Mouse (Mus musculus): ENCODE data around the gene Il9r. TPM values are rescaled to one million over a fixed set of nuclear protein-coding genes. Genes with fewer than 3 reads are reported as not detected.

Il9r gene
- total and polyA plus RNA-seq, 2 experiments from 2014 or later = not detected

DNA sequence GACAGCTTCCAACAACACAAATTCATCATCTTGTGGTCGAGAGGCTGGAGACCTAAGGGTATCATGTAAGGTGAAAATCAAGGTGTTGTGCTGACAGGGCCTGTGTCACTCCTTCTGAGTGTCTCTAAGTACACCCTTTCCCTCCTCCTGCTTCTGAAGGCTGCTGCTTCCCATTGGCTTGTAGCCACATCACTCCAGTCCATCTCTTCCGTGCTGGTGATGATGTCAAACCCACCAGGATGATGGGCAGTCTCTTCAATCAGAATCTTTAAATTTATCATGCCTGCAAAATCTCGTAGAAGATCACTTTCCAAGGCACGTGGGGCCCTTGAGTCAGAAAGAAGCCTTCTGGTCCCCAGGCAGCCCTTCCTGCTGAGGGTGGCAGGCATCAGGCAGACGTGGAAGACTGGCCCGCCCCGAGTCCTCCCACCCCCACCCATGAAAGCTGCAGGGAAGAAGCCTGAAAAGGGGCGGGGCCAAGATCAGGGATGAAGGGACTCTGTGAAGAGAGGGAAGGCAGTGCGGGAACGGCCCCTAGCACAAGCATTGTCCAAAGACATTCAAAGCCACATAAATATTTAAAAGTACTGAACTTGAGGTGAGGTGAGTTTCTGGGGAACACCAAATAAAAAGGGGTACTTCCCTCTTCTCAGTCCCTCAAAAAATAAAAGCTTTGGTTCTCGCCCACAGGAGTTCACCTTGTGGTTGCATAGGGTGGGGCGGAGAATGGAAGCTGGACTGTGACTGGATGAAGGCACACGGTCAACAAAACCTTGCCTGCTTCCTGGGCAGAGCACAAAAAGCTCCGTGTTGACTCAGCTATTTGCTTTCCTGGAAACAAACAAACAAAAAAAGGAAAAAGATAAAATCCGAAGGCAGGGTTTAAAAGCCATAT, 62.1 kb downstream of the Il9r start:
- H3K27ac ChIP-seq (ENCODE audit: low read depth, low read length) = 0 out of 2 replicates have a peak overlapping the region, but pooled peaks have one; percentile 46
- peaks cover 9% of the 10 kb centered on the region; the same call in 1 of the 2 replicates for H3K4me1 ChIP-seq (ENCODE audit: insufficient read depth)
- no peak for TF ChIP-seq CTCF (IDR thresholded peaks at IDR 0.05; ENCODE audit: low read depth)
- H3K36me3 ChIP-seq (ENCODE audit: insufficient read depth) = no peaks in the 10 kb centered on the region
- 26% methylated on average over 15 of the region's 15 CpGs for WGBS
- no peak for DNase-seq
- H3K4me3 ChIP-seq (ENCODE audit: low read depth, low read length) = no peak overlapping the region
- no peak overlapping the region for H3K9ac ChIP-seq
- no peaks in the 10 kb centered on the region for H3K27me3 ChIP-seq (ENCODE audit: insufficient read depth, low read length)
- no peak for ATAC-seq
- no peak overlapping the region for H3K4me2 ChIP-seq (ENCODE audit: low read depth)
- H3K9me3 ChIP-seq (ENCODE audit: low read length) = no peaks in the 10 kb centered on the region

Other genes starting within 250 kb of the Il9r start
- gene 4930524B15Rik, start 234.7 kb downstream of the Il9r start, total RNA-seq (2014; rRNA removed) = 0.54 and 1.3 TPM in 2 replicates
- gene 4930524B15Rik, start 234.7 kb downstream of the Il9r start, polyA plus RNA-seq (2015; fragmentation: Nextera tagmentation; extraction: Ambion mirVana) = 0.25 and 0.41 TPM in 2 replicates
- gene Nsg2, start 199.8 kb downstream of the Il9r start, total RNA-seq (2014; rRNA removed) = 1,434 and 1,519 TPM in 2 replicates
- gene Nsg2, start 199.8 kb downstream of the Il9r start, polyA plus RNA-seq (2015; fragmentation: Nextera tagmentation; extraction: Ambion mirVana) = 646 and 742 TPM in 2 replicates
- 15.2 and 34.0 TPM in 2 replicates for gene Snrnp25, start 5.1 kb upstream of the Il9r start, total RNA-seq (2014; rRNA removed)
- 50.4 and 58.0 TPM in 2 replicates for gene Snrnp25, start 5.1 kb upstream of the Il9r start, polyA plus RNA-seq (2015; fragmentation: Nextera tagmentation; extraction: Ambion mirVana)
- gene Rhbdf1, start 22.0 kb upstream of the Il9r start, total RNA-seq (2014; rRNA removed) = 16.3 and 23.2 TPM in 2 replicates
- gene Rhbdf1, start 22.0 kb upstream of the Il9r start, polyA plus RNA-seq (2015; fragmentation: Nextera tagmentation; extraction: Ambion mirVana) = 14.7 and 17.9 TPM in 2 replicates
- 28.4 and 29.7 TPM in 2 replicates for gene Mpg, start 26.2 kb upstream of the Il9r start, total RNA-seq (2014; rRNA removed)
- gene Mpg, start 26.2 kb upstream of the Il9r start, polyA plus RNA-seq (2015; fragmentation: Nextera tagmentation; extraction: Ambion mirVana) = 26.4 and 31.0 TPM in 2 replicates
- 34.6 and 51.9 TPM in 2 replicates for gene Nprl3, start 67.4 kb upstream of the Il9r start, total RNA-seq (2014; rRNA removed)
- 32.0 and 38.1 TPM in 2 replicates for gene Nprl3, start 67.4 kb upstream of the Il9r start, polyA plus RNA-seq (2015; fragmentation: Nextera tagmentation; extraction: Ambion mirVana)
- not detected in 2 replicates for gene Hba-x, start 76.1 kb upstream of the Il9r start, total RNA-seq (2014; rRNA removed)
- gene Hba-x, start 76.1 kb upstream of the Il9r start, polyA plus RNA-seq (2015; fragmentation: Nextera tagmentation; extraction: Ambion mirVana) = not detected in 2 replicates
- 405 and 563 TPM in 2 replicates for gene Hba-a1, start 83.2 kb upstream of the Il9r start, total RNA-seq (2014; rRNA removed)
- 490 and 723 TPM in 2 replicates for gene Hba-a1, start 83.2 kb upstream of the Il9r start, polyA plus RNA-seq (2015; fragmentation: Nextera tagmentation; extraction: Ambion mirVana)
- 0.71 and 1.8 TPM in 2 replicates for gene Hbq1b, start 86.7 kb upstream of the Il9r start, total RNA-seq (2014; rRNA removed)
- gene Hbq1b, start 86.7 kb upstream of the Il9r start, polyA plus RNA-seq (2015; fragmentation: Nextera tagmentation; extraction: Ambion mirVana) = 3.5 and 5.5 TPM in 2 replicates
- 789 and 953 TPM in 2 replicates for gene Hba-a2, start 96.2 kb upstream of the Il9r start, total RNA-seq (2014; rRNA removed)
- 1,191 and 1,686 TPM in 2 replicates for gene Hba-a2, start 96.2 kb upstream of the Il9r start, polyA plus RNA-seq (2015; fragmentation: Nextera tagmentation; extraction: Ambion mirVana)
- gene Hbq1a, start 99.8 kb upstream of the Il9r start, total RNA-seq (2014; rRNA removed) = 1.3 and 1.6 TPM in 2 replicates
- 2.3 and 2.6 TPM in 2 replicates for gene Hbq1a, start 99.8 kb upstream of the Il9r start, polyA plus RNA-seq (2015; fragmentation: Nextera tagmentation; extraction: Ambion mirVana)
- 26.0 and 35.9 TPM in 2 replicates for gene Sh3pxd2b, start 147.5 kb upstream of the Il9r start, total RNA-seq (2014; rRNA removed)
- gene Sh3pxd2b, start 147.5 kb upstream of the Il9r start, polyA plus RNA-seq (2015; fragmentation: Nextera tagmentation; extraction: Ambion mirVana) = 5.7 and 7.4 TPM in 2 replicates

All from forebrain, postnatal 0 days (tissue).